Mouse (Mus musculus): Measurements from ENCODE around the gene Glod4. TPM values are rescaled to one million over a fixed set of nuclear protein-coding genes. Genes with fewer than 3 reads are reported as not detected.

The Glod4 gene
- polyA plus RNA-seq, 1 experiment from 2014 or later = 92.9 TPM

GRCm38 (mm10) chr11:76255431-76256001 lies 12.0 kb upstream of the Glod4 start:
- 57% methylated on average over 4 of the region's 4 CpGs for WGBS

GRCm38 (mm10) chr11:76253918-76254264 lies 10.4 kb upstream of the Glod4 start:
- H3K36me3 ChIP-seq (ENCODE audit: control insufficient read depth, insufficient read depth, low read length) = peaks cover 9% of the 10 kb centered on the region
- H3K27ac ChIP-seq (replicated peaks) = peak overlapping the region; percentile 35; the same call in 1 of the 2 replicates
- no peak overlapping the region for H3K9ac ChIP-seq (ENCODE audit: low read length)
- H3K4me1 ChIP-seq (replicated peaks; ENCODE audit: control insufficient read depth, insufficient read depth) = no peaks in the 10 kb centered on the region
- no peaks in the 10 kb centered on the region for H3K9me3 ChIP-seq (ENCODE audit: control insufficient read depth, low read length)
- 66% methylated on average over 4 of the region's 4 CpGs for whole genome bisulfite sequencing
- no peaks in the 10 kb centered on the region for H3K27me3 ChIP-seq (ENCODE audit: control insufficient read depth, insufficient read depth, low read length)
- no peak overlapping the region for H3K4me3 ChIP-seq (ENCODE audit: low read depth, low read length)
- ATAC-seq (ENCODE audit: low FRiP score, low TSS enrichment) (no peak), DNase-seq (ENCODE audit: low spot score) (no peak)
- no peak overlapping the region for H3K4me2 ChIP-seq (replicated peaks; ENCODE audit: low read depth)
- TF ChIP-seq CTCF (IDR thresholded peaks at IDR 0.05; ENCODE audit: low read depth) = no peak

More at GRCm38 (mm10) chr11:76255431-76256001, 12.0 kb upstream of the Glod4 start:
- H3K27me3 ChIP-seq (ENCODE audit: control insufficient read depth, insufficient read depth, low read length) = no peaks in the 10 kb centered on the region
- DNase-seq (ENCODE audit: low spot score) (no peak), ATAC-seq (ENCODE audit: low FRiP score, low TSS enrichment) (no peak)
- no peak overlapping the region; the same call in 1 of the 2 replicates for H3K9ac ChIP-seq (ENCODE audit: low read length)
- no peak overlapping the region for H3K4me3 ChIP-seq (ENCODE audit: low read depth, low read length)
- no peak for TF ChIP-seq EP300 (optimal IDR thresholded peaks at IDR 0.05)
- TF ChIP-seq CTCF (IDR thresholded peaks at IDR 0.05; ENCODE audit: low read depth) = no peak
- H3K9me3 ChIP-seq (ENCODE audit: control insufficient read depth, low read length) = no peaks in the 10 kb centered on the region
- H3K27ac ChIP-seq (replicated peaks) = no peak overlapping the region
- no peaks in the 10 kb centered on the region for H3K4me1 ChIP-seq (replicated peaks; ENCODE audit: control insufficient read depth, insufficient read depth)
- H3K4me2 ChIP-seq (replicated peaks; ENCODE audit: low read depth) = no peak overlapping the region
- H3K36me3 ChIP-seq (ENCODE audit: control insufficient read depth, insufficient read depth, low read length) = peaks cover 7% of the 10 kb centered on the region; the same call in 1 of the 2 replicates

GRCm38 (mm10) chr11:76253145-76253917 lies 9.8 kb upstream of the Glod4 start:
- H3K4me1 ChIP-seq (replicated peaks; ENCODE audit: control insufficient read depth, insufficient read depth) = no peaks in the 10 kb centered on the region
- H3K27me3 ChIP-seq (ENCODE audit: control insufficient read depth, insufficient read depth, low read length) = no peaks in the 10 kb centered on the region
- TF ChIP-seq EP300 (optimal IDR thresholded peaks at IDR 0.05) (no peak), CTCF (IDR thresholded peaks at IDR 0.05; ENCODE audit: low read depth) (peak; percentile 96)
- no peaks in the 10 kb centered on the region for H3K9me3 ChIP-seq (ENCODE audit: control insufficient read depth, low read length)
- no peak overlapping the region; the same call in 1 of the 2 replicates for H3K27ac ChIP-seq (replicated peaks)
- H3K4me2 ChIP-seq (replicated peaks; ENCODE audit: low read depth) = no peak overlapping the region
- H3K4me3 ChIP-seq (ENCODE audit: low read depth, low read length) = no peak overlapping the region
- no peak overlapping the region for H3K9ac ChIP-seq (ENCODE audit: low read length)
- WGBS = 38% methylated on average over 5 of the region's 5 CpGs
- peak; percentile 88 for DNase-seq (ENCODE audit: low spot score)
- ATAC-seq (ENCODE audit: low FRiP score, low TSS enrichment) = peak; percentile 82
- peaks cover 6% of the 10 kb centered on the region; the same call in 1 of the 2 replicates for H3K36me3 ChIP-seq (ENCODE audit: control insufficient read depth, insufficient read depth, low read length)

- peaks cover 4% of the 10 kb centered on the region; the same call in 1 of the 2 replicates for H3K36me3 ChIP-seq (ENCODE audit: control insufficient read depth, insufficient read depth, low read length)
- DNase-seq (ENCODE audit: low spot score) = no peak
Measured at GRCm38 (mm10) chr11:76252036-76252435, 8.5 kb upstream of the Glod4 start.

GRCm38 (mm10) chr11:76247239-76247638 lies 3.7 kb upstream of the Glod4 start:
- Histone ChIP-seq H3K27ac (replicated peaks) (no peak overlapping the region), H3K4me1 (replicated peaks; ENCODE audit: control insufficient read depth, insufficient read depth) (no peaks in the 10 kb centered on the region), H3K4me3 (ENCODE audit: low read depth, low read length) (no peak overlapping the region), H3K27me3 (ENCODE audit: control insufficient read depth, insufficient read depth, low read length) (no peaks in the 10 kb centered on the region), H3K36me3 (ENCODE audit: control insufficient read depth, insufficient read depth, low read length) (peaks cover 4% of the 10 kb centered on the region; the same call in 1 of the 2 replicates), H3K9ac (ENCODE audit: low read length) (no peak overlapping the region), H3K4me2 (replicated peaks; ENCODE audit: low read depth) (no peak overlapping the region), H3K9me3 (ENCODE audit: control insufficient read depth, low read length) (no peaks in the 10 kb centered on the region)
- no peak for TF ChIP-seq EP300 (optimal IDR thresholded peaks at IDR 0.05)
- TF ChIP-seq CTCF (IDR thresholded peaks at IDR 0.05; ENCODE audit: low read depth) = peak; percentile 43
- DNase-seq (ENCODE audit: low spot score) = no peak
- WGBS = 62% methylated on average over 2 of the region's 2 CpGs
- no peak for ATAC-seq (ENCODE audit: low FRiP score, low TSS enrichment)

More at GRCm38 (mm10) chr11:76252036-76252435, 8.5 kb upstream of the Glod4 start:
- no peak overlapping the region for H3K4me3 ChIP-seq (ENCODE audit: low read depth, low read length)
- TF ChIP-seq EP300 (optimal IDR thresholded peaks at IDR 0.05) (no peak), CTCF (IDR thresholded peaks at IDR 0.05; ENCODE audit: low read depth) (no peak)
- no peaks in the 10 kb centered on the region for H3K27me3 ChIP-seq (ENCODE audit: control insufficient read depth, insufficient read depth, low read length)
- no peaks in the 10 kb centered on the region for H3K4me1 ChIP-seq (replicated peaks; ENCODE audit: control insufficient read depth, insufficient read depth)
- H3K27ac ChIP-seq (replicated peaks) = peak overlapping the region; percentile 53; the same call in 1 of the 2 replicates
- 48% methylated on average over 3 of the region's 3 CpGs for whole genome bisulfite sequencing
- no peaks in the 10 kb centered on the region for H3K9me3 ChIP-seq (ENCODE audit: control insufficient read depth, low read length)
- no peak for ATAC-seq (ENCODE audit: low FRiP score, low TSS enrichment)
- H3K4me2 ChIP-seq (replicated peaks; ENCODE audit: low read depth) = no peak overlapping the region
- no peak overlapping the region for H3K9ac ChIP-seq (ENCODE audit: low read length)

- ATAC-seq (ENCODE audit: low FRiP score, low TSS enrichment) (no peak), DNase-seq (ENCODE audit: low spot score) (no peak)
- H3K9ac ChIP-seq (ENCODE audit: low read length) = no peak overlapping the region
- no peak overlapping the region for H3K4me2 ChIP-seq (replicated peaks; ENCODE audit: low read depth)
- no peaks in the 10 kb centered on the region for H3K27me3 ChIP-seq (ENCODE audit: control insufficient read depth, insufficient read depth, low read length)
- no peaks in the 10 kb centered on the region for H3K9me3 ChIP-seq (ENCODE audit: control insufficient read depth, low read length)
- TF ChIP-seq CTCF (IDR thresholded peaks at IDR 0.05; ENCODE audit: low read depth) = no peak
- no peak for TF ChIP-seq EP300 (optimal IDR thresholded peaks at IDR 0.05)
- H3K36me3 ChIP-seq (ENCODE audit: control insufficient read depth, insufficient read depth, low read length) = peaks cover 4% of the 10 kb centered on the region; the same call in 1 of the 2 replicates
- no peak overlapping the region for H3K27ac ChIP-seq (replicated peaks)
- H3K4me3 ChIP-seq (ENCODE audit: low read depth, low read length) = no peak overlapping the region
- no peaks in the 10 kb centered on the region for H3K4me1 ChIP-seq (replicated peaks; ENCODE audit: control insufficient read depth, insufficient read depth)
Measured at GRCm38 (mm10) chr11:76246439-76246838, 2.9 kb upstream of the Glod4 start.
